Comparison of ENCODE assay signal across 8 mouse cellular contexts in the genomic region with DNA sequence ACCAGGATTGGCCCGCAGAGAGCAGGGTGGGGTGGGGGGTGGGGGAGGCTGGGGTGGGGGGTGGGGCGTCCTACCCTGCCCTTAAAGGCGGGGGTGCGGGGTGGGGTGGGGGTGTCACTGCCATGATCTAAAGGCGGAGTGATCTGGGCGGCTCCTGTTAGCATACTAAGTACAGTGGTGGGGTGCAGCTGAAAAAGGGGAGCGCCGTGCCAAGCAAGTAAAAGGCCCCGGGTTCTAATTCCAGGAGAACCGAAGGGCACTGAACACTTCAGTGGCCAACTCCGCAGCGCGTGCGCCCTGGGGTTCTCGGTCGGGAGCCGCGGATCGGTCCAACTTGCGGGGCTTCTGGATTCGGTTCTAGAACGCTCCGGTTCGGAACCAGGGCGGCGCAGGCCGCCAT. TPM values are rescaled to one million over a fixed set of nuclear protein-coding genes. Genes with fewer than 3 reads are reported as not detected.
DNase-seq lines count a peak whose midpoint lies in the region; ATAC-seq lines count a peak whose summit lies in the region.

No protein-coding gene starts in this region.

- peak overlapping the region; percentile 90 for H3K27ac ChIP-seq in liver, embryonic 11.5 days (ENCODE audit: low read depth, low read length)

- H3K9me3 ChIP-seq in erythroblast, embryonic 14.5 days (ENCODE audit: control insufficient read depth, low read length), result no peaks in the 10 kb centered on the region
- no peaks in the 10 kb centered on the region for H3K9me3 ChIP-seq in liver, embryonic 11.5 days (ENCODE audit: control insufficient read depth, low read length)

- DNase-seq in frontal cortex, postnatal 10 days (ENCODE audit: low spot score in 2 of 2), result no peak
- peak; percentile 91 for DNase-seq in A20 (ENCODE audit: low read depth, low spot score)
- no peak for DNase-seq in liver, embryonic 11.5 days (ENCODE audit: low spot score)
- no peak for DNase-seq in adrenal gland, postnatal 4 days (ENCODE audit: low spot score in 2 of 2)
- no peak for DNase-seq in ovary, adult 18-20 months (ENCODE audit: low spot score)
- DNase-seq in natural killer cell, adult 2 months (ENCODE audit: low spot score in 2 of 2), result no peak

- peaks cover 5% of the 10 kb centered on the region for H3K36me3 ChIP-seq in erythroblast, embryonic 14.5 days (ENCODE audit: control insufficient read depth)
- no peaks in the 10 kb centered on the region for H3K36me3 ChIP-seq in liver, embryonic 11.5 days (ENCODE audit: control insufficient read depth, insufficient read depth, low read length)

- peak overlapping the region; percentile 80 for H3K4me3 ChIP-seq in erythroblast, embryonic 14.5 days (replicated peaks)
- peak overlapping the region; percentile 68 for H3K4me3 ChIP-seq in liver, embryonic 11.5 days (ENCODE audit: low read depth, low read length)

- peak; percentile 17 for ATAC-seq in frontal cortex, adult (ENCODE audit: low TSS enrichment)
- ATAC-seq in liver, embryonic 11.5 days (replicated peaks; ENCODE audit: low FRiP score), result peak; percentile 75

- H3K4me2 ChIP-seq in liver, embryonic 11.5 days, result peak overlapping the region; percentile 98

- H3K9ac ChIP-seq in liver, embryonic 11.5 days (ENCODE audit: low read depth, low read length), result peak overlapping the region; percentile 92

- H3K27me3 ChIP-seq in erythroblast, embryonic 14.5 days (ENCODE audit: control insufficient read depth), result no peaks in the 10 kb centered on the region
- no peaks in the 10 kb centered on the region for H3K27me3 ChIP-seq in liver, embryonic 11.5 days (replicated peaks; ENCODE audit: control insufficient read depth, insufficient read depth, low read length)

- 1% methylated on average over 27 of the region's 27 CpGs for WGBS in liver, embryonic 11.5 days

- peaks cover 24% of the 10 kb centered on the region for H3K4me1 ChIP-seq in erythroblast, embryonic 14.5 days (ENCODE audit: control insufficient read depth)
- peaks cover 5% of the 10 kb centered on the region; the same call in 1 of the 2 replicates for H3K4me1 ChIP-seq in liver, embryonic 11.5 days (replicated peaks; ENCODE audit: control insufficient read depth, insufficient read depth, low read length)

RNA-seq across cellular contexts. Expression of a gene that starts 0.4 kb away (rescaled TPM):
- 0.12 and 0.16 TPM in 2 replicates for polyA plus RNA-seq in erythroblast, embryonic 14.5 days (2012)
- 13.2 and 14.2 TPM in 2 replicates for polyA plus RNA-seq in liver, embryonic 11.5 days (2014; fragmentation: Nextera tagmentation; extraction: Ambion mirVana)
- total RNA-seq in adrenal gland, postnatal 4 days (2021), result 10 to 100 TPM; 18.8 to 24.0 TPM

RNA-seq across cellular contexts. Expression of a gene that starts 18.8 kb away (rescaled TPM):
- polyA plus RNA-seq in erythroblast, embryonic 14.5 days (2012), result not detected in 2 replicates
- 0.27 and 0.48 TPM in 2 replicates for polyA plus RNA-seq in liver, embryonic 11.5 days (2014; fragmentation: Nextera tagmentation; extraction: Ambion mirVana)
- total RNA-seq in adrenal gland, postnatal 4 days (2021), result not detected

Comparison
In these comparisons a context has a peak if more than half of its experiments do, and no peak if none do; other contexts are left out.
1. RNA of a gene that starts 0.4 kb away (polyA plus RNA-seq): 13.2 to 14.2 TPM in liver, embryonic 11.5 days; 0.12 to 0.16 TPM in erythroblast, embryonic 14.5 days; every median in the first group is over 10 times any median in the second.